Mouse (Mus musculus) liver, embryonic 16.5 days (tissue): ENCODE data around the gene Trim11. TPM values are rescaled to one million over a fixed set of nuclear protein-coding genes. Genes with fewer than 3 reads are reported as not detected.

ENCODE experiments used
- ATAC-seq: fragments of 200-750 bp; cut with Nextera tagmentation; 2 replicates; pipeline ENCODE4 v1.8.0; 2017; ENCODE audit warnings: low read depth, mild to moderate bottlenecking, moderate number of reproducible peaks, moderate library complexity
- H3K27ac ChIP-seq: fragments of 300-500 bp; sonication (generic); 2 replicates; pipeline ENCODE4 v1.5.1; 2014; ENCODE audit warnings: mild to moderate bottlenecking, low read length
- H3K27me3 ChIP-seq: fragments of 300-500 bp; sonication (generic); 2 replicates; pipeline ENCODE4 v1.6.1; 2014; ENCODE audit warnings: low read depth, low read length, mixed read lengths; ENCODE audit not compliant: control insufficient read depth, insufficient read depth
- H3K36me3 ChIP-seq: fragments of 300-500 bp; sonication (generic); 2 replicates; pipeline ENCODE4 v1.6.1; 2014; ENCODE audit warnings: mild to moderate bottlenecking; ENCODE audit not compliant: control insufficient read depth, insufficient read depth
- H3K4me1 ChIP-seq: fragments of 300-500 bp; sonication (generic); 2 replicates; pipeline ENCODE4 v1.6.1; 2014; ENCODE audit warnings: low read depth, low read length, mixed read lengths; ENCODE audit not compliant: control insufficient read depth
- H3K4me2 ChIP-seq: fragments of 300-500 bp; sonication (generic); 2 replicates; pipeline ENCODE4 v1.6.1; 2014; ENCODE audit warnings: low read depth, low read length, mixed read lengths
- H3K4me3 ChIP-seq: fragments of 300-500 bp; sonication (generic); 2 replicates; pipeline ENCODE4 v1.5.1; 2014; ENCODE audit warnings: low read depth, mild to moderate bottlenecking, low read length
- H3K9ac ChIP-seq: fragments of 300-500 bp; sonication (generic); 2 replicates; pipeline ENCODE4 v1.6.1; 2014; ENCODE audit warnings: low read depth, low read length
- H3K9me3 ChIP-seq: fragments of 300-500 bp; sonication (generic); replicated peaks from 2 replicates; pipeline ENCODE4 v1.6.1; 2016; ENCODE audit warnings: low read length; ENCODE audit not compliant: control insufficient read depth
- whole genome bisulfite sequencing: fragments of 180-500 bp; shearing (Covaris S2); extraction: QIAGEN DNeasy Blood & Tissue Kit; methylation state at CpG from one replicate; pipeline ENCODE4 v1.1.7; 2014; ENCODE audit not compliant: insufficient replicate concordance; 5-methylcytosine and 5-hydroxymethylcytosine counted together
- polyA plus RNA-seq: library from polyadenylated mRNA; unstranded; fragments of >200 nt; fragmentation: Nextera tagmentation; extraction: Ambion mirVana; gene quantifications from 2 replicates; pipeline ENCODE4 v1.2.1, GENCODE M21; 2015

Trim11 gene
- 8.2 and 8.7 TPM in 2 replicates for polyA plus RNA-seq

DNA sequence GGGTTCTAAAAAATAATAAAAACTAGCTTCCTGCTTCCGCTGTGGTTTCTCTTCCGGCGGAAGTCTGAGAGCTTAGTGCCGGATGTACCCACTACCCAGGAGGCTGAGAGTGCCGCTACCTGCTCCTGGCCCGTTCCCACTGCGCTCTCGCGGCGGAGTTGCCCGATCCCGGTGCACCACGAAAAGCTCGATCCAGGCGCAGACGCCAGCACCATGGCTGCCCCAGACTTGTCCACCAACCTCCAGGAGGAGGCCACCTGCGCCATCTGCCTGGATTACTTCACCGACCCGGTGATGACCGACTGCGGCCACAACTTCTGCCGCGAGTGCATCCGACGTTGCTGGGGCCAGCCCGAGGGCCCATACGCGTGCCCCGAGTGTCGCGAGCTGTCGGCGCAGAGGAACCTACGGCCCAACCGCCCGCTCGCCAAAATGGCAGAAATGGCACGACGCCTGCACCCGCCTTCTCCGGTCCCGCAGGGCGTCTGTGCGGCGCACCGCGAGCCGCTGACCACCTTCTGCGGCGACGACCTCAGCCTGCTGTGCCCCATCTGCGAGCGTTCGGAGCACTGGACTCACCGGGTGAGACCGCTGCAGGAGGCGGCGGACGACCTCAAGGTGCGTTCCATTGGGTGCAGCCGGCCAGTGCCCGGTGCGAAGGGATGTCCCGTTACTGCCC is at the start of gene Trim11:
Gene Trim11, plus strand, starts transcription at position 67 of the 679 bp plus-strand sequence.
- Histone ChIP-seq H3K4me3 (peak within 1 kb of the TSS; percentile 97), H3K4me2 (peak within 1 kb of the TSS; percentile 92), H3K9ac (peak within 1 kb of the TSS; percentile 92), H3K4me1 (peaks cover 33% of the 10 kb centered on the region), H3K27me3 (no peaks in the 10 kb centered on the region), H3K27ac (peak within 1 kb of the TSS; percentile 84), H3K9me3 (no peaks in the 10 kb centered on the region), H3K36me3 (peaks cover 5% of the 10 kb centered on the region; the same call in 1 of the 2 replicates)
- under 1% methylated on average over 64 of the region's 64 CpGs for WGBS
- peak; percentile 55 for ATAC-seq

DNA sequence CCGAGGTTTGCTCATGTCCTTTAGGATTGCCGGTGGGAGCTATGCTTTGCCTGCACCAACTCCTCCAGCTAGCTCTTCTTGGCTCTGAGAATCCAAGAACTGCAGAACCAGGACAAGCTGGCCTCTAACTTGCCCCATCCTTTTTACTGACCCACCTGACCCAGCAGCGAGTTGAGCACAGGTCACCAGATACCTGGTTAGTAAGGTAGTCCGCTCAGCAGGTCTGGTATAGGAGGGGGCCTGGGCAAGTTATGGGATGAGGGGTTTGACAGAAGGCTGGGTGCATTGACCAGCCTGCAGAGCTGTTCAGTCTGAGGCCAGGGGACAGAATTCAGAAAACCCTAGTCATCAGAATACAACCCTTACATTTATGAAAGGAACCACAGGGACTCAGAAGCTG is 48.8 kb upstream of the Trim11 start:
- Histone ChIP-seq H3K4me1 (peaks cover 37% of the 10 kb centered on the region), H3K9ac (no peak overlapping the region)

DNA sequence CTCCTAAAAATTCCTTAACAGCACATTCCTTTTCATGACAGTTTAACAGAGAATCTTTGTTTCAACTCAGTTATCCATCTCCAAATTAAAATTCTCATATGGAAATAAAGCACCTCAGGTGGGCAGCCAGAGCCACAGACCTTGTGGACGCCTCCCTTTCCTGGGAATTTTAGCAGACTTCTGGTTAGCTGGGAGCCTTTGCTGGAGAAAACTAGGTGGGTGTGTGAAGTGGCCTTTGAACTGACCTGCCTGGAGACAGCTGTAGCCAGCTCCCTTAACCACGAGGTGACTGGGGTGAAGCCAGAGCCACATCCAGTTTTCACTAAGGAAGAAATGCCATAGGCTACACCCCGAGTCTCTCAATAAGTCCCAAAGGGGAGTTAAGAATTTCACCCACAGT is 48.3 kb upstream of the Trim11 start:
- ATAC-seq: no peak
- Histone ChIP-seq H3K4me1 (peaks cover 37% of the 10 kb centered on the region), H3K4me2 (no peak overlapping the region), H3K9ac (peak overlapping the region; percentile 19), H3K9me3 (no peaks in the 10 kb centered on the region), H3K36me3 (peaks cover 19% of the 10 kb centered on the region), H3K27me3 (no peaks in the 10 kb centered on the region), H3K27ac (peak overlapping the region; percentile 63), H3K4me3 (no peak overlapping the region)
- WGBS: 52% methylated on average over 3 of the region's 3 CpGs

More for the DNA sequence above, 48.8 kb upstream of the Trim11 start:
- 63% methylated on average over 4 of the region's 4 CpGs for WGBS
- no peak for ATAC-seq
- Histone ChIP-seq H3K27me3 (no peaks in the 10 kb centered on the region), H3K4me2 (no peak overlapping the region), H3K4me3 (no peak overlapping the region), H3K9me3 (no peaks in the 10 kb centered on the region), H3K36me3 (peaks cover 18% of the 10 kb centered on the region), H3K27ac (no peak overlapping the region; the same call in 1 of the 2 replicates)

DNA sequence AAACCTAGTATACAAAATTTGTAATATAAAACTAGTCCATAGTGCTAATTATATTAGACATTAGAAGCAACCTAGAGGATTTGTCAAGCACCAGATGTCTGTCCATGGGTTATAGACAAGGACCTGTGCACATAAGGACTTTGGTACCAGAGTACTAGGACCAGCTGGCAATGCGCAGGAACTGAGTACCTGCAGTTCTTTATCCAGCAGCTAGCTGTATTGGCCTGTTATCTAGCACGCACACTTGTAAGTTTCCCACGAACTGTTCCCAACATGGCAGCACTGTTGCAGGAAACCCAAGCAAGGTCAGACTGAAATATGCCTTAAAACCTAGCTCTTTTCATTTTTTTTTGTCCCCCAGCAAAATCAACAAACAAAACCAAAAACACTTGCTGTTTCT is 47.6 kb upstream of the Trim11 start:
- no peak overlapping the region; the same call in 1 of the 2 replicates for H3K4me2 ChIP-seq
- peak overlapping the region; percentile 63 for H3K27ac ChIP-seq
- peaks cover 19% of the 10 kb centered on the region for H3K36me3 ChIP-seq
- no peak overlapping the region for H3K4me3 ChIP-seq
- WGBS: 27% methylated on average over 3 of the region's 3 CpGs
- peaks cover 37% of the 10 kb centered on the region for H3K4me1 ChIP-seq
- 0 out of 2 replicates have a peak overlapping the region, but pooled peaks have one; percentile 19 for H3K9ac ChIP-seq
- no peaks in the 10 kb centered on the region for H3K9me3 ChIP-seq
- peak; percentile 53 for ATAC-seq
- no peaks in the 10 kb centered on the region for H3K27me3 ChIP-seq

DNA sequence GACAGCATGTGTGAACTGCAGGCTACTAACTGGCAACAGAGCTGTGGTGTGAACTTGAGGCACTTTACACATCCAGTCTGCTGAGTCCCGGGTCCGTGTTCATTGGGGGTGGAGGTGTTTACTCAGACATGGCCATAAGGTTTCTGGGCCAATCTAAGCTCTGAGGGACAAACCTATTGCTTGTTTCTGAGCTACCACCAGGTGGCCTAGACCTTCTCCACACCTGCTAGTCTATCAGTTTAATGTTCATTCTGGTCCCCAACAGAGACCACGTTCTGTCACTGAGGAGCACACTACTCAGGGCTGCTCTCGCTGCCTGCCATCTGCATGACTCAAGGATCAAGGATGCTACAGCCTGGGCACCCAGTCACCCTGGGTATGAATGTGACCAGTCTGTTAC is 46.3 kb upstream of the Trim11 start:
- H3K4me1 ChIP-seq: peaks cover 37% of the 10 kb centered on the region
- no peak overlapping the region for H3K9ac ChIP-seq
- no peak for ATAC-seq
- H3K9me3 ChIP-seq: no peaks in the 10 kb centered on the region
- H3K4me3 ChIP-seq: no peak overlapping the region
- peaks cover 24% of the 10 kb centered on the region for H3K36me3 ChIP-seq
- 59% methylated on average over 4 of the region's 4 CpGs for WGBS
- no peaks in the 10 kb centered on the region for H3K27me3 ChIP-seq
- H3K27ac ChIP-seq: no peak overlapping the region
- no peak overlapping the region for H3K4me2 ChIP-seq

DNA sequence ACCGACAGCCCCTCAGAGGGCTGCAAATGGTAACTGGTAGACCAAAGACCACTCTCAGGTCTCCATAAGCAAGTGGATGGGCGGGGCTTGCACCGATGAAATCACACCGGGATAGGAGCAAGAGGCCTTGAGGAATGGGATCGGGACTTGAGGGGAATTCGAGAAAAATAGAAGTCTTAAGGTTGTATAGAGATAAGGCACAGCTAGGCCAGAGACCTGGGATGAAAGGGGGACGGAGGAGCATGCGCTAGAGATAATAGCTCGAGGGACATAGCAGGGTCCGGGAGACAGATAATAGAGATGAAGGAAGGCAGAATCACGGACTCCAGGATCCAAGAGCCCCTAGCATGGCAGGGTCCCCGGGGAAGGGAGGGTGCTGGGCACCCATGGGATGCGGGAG is 40.0 kb upstream of the Trim11 start:
- H3K27me3 ChIP-seq: no peaks in the 10 kb centered on the region
- ATAC-seq: no peak
- peaks cover 17% of the 10 kb centered on the region for H3K36me3 ChIP-seq
- H3K4me2 ChIP-seq: peak overlapping the region; percentile 97
- peaks cover 20% of the 10 kb centered on the region for H3K4me1 ChIP-seq
- H3K4me3 ChIP-seq: peak overlapping the region; percentile 89
- WGBS: 2% methylated on average over 13 of the region's 13 CpGs
- no peaks in the 10 kb centered on the region for H3K9me3 ChIP-seq
- peak overlapping the region; percentile 97 for H3K9ac ChIP-seq
- peak overlapping the region; percentile 92 for H3K27ac ChIP-seq

DNA sequence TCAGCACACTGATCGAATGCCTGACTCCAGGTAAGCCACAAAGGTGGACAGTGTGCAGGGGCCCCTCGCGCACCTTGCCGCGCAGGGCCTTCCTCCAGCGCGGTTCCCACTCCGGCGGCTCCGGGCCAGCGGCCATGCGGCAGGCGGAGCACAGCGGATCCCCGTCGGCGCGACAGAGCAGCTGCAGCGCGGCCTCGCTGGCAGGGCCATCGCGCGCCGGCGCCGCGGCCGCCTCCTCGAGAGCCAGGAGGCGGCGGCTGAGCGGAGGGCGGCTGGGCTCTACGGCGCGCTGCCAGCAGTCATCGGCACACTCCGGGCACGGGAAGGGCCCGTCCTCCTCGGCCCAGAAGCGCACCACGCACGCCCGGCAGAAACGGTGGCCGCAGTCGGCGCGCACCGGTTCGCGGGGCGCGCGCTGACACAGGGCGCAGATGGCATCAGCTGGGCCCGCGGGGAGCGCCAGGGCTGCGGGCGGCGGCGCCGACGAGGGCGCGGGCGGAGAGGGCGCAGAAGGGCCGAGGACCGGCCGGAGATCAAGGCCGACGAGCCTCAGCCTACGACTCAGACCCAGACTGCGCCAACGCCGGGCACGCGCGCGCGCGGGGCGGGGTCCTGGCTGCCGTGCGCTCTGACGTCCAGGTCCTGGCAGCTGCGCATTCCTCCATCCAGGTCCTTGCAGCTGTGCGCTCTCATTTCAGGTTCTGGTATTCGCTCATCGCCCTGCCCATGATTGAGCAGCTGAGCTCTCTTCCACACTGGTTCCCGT is 39.4 kb upstream of the Trim11 start, which contains the start of gene Rnf187:
Gene Rnf187, minus strand, starts transcription at position 595 of the 766 bp plus-strand sequence.
- 0% methylated on average over 89 of the region's 95 CpGs for WGBS
- Histone ChIP-seq H3K9ac (peak within 1 kb of the TSS; percentile 97), H3K4me2 (peak within 1 kb of the TSS; percentile 97), H3K36me3 (peaks cover 12% of the 10 kb centered on the region), H3K4me1 (peaks cover 20% of the 10 kb centered on the region), H3K27me3 (peaks cover under 1% of the 10 kb centered on the region; the same call in 1 of the 2 replicates), H3K27ac (peak within 1 kb of the TSS; percentile 92), H3K4me3 (peak within 1 kb of the TSS; percentile 89), H3K9me3 (no peaks in the 10 kb centered on the region)
- peak; percentile 98 for ATAC-seq

DNA sequence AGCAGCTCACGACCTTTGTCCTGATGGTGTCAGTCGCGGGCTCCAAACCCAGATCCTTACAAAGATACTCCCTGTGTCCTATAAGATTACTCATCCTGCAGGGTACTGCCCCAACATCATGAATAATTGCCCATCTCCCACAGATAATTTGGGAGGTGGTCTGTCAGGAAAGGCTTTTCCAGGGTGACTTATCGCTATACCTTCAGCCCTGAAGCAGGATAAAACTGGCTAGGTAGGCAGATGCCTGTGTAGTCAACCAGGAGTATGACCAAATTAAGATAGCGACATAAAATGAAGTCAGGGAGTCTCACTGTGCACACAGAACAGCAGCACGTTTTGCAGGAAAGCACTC is 38.8 kb upstream of the Trim11 start:
- peak overlapping the region; percentile 89 for H3K4me3 ChIP-seq
- H3K27ac ChIP-seq: no peak overlapping the region
- H3K27me3 ChIP-seq: peaks cover 3% of the 10 kb centered on the region
- H3K9me3 ChIP-seq: no peaks in the 10 kb centered on the region
- WGBS: 19% methylated on average over 6 of the region's 6 CpGs
- H3K9ac ChIP-seq: peak overlapping the region; percentile 97
- H3K4me2 ChIP-seq: peak overlapping the region; percentile 97
- peaks cover 6% of the 10 kb centered on the region; the same call in 1 of the 2 replicates for H3K36me3 ChIP-seq
- ATAC-seq: no peak
- H3K4me1 ChIP-seq: peaks cover 20% of the 10 kb centered on the region

DNA sequence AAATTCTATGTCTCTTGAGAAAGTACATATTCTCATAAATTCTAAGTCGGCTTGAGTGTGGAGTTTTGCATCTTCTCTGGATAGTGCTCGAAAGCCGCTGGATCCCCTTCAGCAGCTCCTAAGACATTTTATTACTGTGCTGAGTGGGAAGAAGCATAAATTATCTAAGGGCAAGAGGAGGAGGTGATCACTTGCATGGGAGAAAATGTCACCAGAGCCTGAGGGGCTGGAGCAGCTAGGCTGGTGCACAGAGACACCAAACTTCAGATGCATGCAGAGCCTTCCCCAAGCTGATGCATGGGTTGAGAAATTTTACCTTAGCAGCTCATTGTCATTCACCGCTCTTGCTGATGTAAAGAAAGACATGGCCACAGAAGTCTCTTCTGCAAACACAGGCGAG is 33.8 kb upstream of the Trim11 start:
- no peak for ATAC-seq
- Histone ChIP-seq H3K4me3 (no peak overlapping the region), H3K9me3 (no peaks in the 10 kb centered on the region), H3K9ac (no peak overlapping the region), H3K4me2 (no peak overlapping the region), H3K4me1 (peaks cover 14% of the 10 kb centered on the region), H3K36me3 (no peaks in the 10 kb centered on the region), H3K27me3 (peaks cover 24% of the 10 kb centered on the region), H3K27ac (no peak overlapping the region)
- 70% methylated on average over 5 of the region's 5 CpGs for WGBS
